Mouse (Mus musculus) right cerebral cortex, adult 2 months (tissue): ENCODE measurements at regions not wholly inside any gene's neighbourhood (a gene's known extent, or its start where the extent isn't known, plus 50 kb on each side); places are given as distances from the start of the nearest gene placed in this dataset.
A peak's percentile ranks its signal among the peaks of the same experiment; 100 is the strongest.

ENCODE experiments used
- DNase-seq, 2 experiments: peaks; one replicate each; pipeline ENCODE4 v3.0.0; 2021 to 2022; ENCODE audit warnings: low spot score in 2 of 2

DNA sequence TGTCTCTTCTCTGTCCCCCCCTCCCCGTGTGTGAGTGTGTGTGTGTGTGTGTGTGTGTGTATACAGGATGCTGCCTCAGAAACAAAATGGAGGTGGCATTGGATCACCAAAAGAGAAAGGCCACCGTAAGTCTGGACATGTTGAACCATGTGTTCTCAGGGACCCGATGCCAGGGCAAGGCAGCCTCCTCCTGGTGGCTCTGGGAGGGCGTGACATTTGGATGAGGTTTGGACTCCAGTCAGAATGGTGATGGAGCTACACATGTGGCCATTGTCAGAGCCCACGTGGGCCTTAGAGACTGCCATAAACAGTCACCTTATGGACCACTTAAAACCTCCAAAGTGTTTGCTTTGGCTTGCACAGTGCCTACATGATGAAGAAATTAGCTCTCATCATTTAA lies 80.0 kb downstream of the Efnb1 start:
- no peak for DNase-seq

DNA sequence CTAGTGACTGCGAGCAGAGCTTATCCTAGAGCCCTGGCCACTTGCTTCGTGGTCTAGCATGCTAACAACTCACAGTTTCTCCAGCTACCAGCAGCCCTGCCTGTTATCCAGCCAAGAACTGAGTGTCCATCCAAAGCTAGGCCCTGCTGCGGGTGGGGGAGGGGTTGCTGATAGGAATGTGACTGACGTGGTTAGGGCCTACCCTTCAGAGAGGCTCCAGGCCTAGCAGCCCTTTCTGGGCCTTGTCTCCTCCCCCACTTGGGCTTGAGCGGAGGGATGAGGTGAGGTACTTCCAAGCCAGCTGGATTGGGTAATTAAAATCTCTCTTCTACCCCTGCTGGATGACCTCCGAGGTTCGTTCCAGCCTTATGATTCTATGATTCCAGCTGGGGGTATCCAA lies 79.2 kb downstream of the Efnb1 start:
- DNase-seq = no peak

DNA sequence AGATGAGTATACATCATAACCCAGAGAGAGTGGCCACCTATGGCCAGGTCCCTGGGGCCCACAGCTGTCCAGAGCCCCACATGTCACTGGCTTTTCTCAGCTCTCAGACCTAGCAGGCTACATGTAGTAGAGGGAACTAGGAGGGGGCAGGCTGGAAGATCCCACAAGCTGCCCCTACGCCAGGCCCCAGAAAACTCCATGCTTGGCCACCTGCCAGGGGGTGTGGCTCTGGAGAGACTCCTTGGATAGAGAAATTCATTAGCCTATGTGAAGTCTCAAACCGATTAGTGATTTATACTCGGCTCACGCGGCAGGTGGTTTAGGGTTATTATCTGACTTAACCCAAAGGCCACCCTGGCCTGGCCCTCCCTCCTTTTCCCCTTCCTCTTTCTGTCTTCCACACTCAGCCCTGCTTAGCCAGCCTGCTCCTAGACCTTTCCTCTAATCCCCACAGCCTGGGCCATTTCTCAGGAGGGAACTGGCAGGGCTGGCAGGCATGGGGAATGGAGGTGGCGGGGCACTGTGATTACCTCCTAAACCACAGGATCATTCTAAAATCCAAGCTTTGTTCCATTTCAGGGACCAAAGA lies 77.7 kb downstream of the Efnb1 start:
- no peak for DNase-seq

DNA sequence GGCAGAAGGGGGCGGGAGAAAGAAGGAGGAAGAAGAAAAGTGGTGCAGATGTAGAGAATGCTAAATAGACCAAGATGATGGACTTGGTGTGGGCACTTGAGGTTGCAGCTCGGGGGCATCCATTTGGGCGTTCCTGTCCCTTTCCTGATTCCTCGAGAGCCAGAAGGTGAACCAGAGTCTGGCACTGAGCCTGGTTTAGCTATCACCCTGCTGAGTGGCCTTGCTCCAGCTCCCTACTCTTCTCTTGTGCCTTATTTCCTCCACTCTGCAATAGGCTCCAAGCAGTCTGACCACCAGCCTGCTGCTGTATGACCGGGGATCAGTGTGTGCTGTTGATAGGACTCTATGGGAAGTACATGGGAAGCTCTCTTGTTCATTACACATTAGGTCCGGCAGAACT lies 68.1 kb downstream of the Efnb1 start:
- DNase-seq = no peak

DNA sequence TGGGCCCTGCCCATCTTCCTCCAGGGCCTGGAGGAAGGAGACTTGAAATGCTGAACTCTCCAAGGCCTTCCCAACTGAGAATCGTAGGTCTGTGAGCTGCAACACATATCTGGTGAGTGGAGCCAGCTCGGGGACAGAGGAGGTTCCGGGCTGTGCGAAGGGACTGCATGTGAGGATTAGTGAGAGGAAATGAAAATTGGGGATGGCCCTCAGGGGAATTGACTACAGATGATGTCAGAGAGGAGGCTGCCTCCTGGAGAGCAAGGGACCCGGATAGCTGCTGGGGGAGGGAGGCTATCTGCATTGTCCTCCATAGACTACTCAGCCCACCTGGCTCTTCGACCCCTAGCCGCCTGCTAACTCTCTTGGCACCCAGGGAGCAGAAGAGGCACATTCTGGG lies 65.2 kb downstream of the Efnb1 start:
- no peak for DNase-seq

DNA sequence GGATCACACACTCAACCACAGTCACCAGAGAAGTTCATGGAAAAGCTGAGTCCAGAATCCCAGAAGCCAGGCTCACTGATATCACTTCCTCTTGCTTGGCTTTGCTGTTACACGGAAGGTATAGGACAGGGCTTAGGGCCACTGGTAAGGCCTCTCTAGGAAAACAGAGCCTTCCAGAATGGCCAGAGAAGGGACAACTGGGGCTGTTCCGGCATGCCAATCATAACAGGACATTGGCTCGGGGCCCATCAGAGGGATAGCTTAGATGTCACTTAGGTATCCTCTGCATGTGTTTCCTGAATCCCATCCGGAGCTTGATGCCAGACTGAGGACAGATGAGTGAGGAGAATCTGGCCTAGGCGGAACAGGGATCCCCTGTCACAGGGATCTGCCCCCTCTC lies 63.7 kb downstream of the Efnb1 start:
- no peak for DNase-seq

DNA sequence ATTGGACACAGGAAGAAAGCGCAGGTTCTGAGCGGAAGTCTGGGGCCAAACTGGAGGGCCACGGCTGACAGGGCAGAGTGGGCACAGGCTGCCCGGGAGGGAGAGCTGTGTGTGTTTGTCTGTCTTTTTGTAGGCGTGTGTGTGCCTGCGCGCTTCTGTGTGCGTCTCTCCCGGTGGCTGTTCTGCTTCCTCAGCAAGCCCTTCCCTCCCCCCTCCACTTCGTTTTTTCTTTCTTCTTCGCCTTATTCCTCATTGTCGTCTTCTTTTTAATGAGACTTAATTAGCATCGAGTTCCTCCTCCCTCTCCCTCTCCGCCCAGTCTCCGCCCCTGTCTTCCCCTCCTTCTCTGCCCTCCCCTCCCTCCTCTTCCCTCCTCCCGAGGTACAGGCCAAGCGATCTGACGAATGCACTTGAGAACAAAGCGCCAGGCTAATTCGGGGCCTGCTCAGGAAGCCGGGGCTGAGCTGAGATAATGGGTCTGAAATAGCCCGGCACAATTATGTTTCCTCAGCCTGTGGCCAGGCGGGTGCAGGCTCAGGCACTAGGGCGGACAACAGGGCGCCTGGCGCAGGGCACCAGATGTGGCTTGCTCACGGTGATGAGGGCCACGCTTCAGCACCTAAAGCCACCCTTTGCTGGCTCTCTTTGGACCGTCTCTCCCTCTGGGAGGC lies 63.2 kb downstream of the Efnb1 start:
- DNase-seq = peak; percentile 36 to 43
